7 mouse cellular contexts compared by ENCODE assay signal in genomic region chr4:83214822-83215558, GRCm38 (mm10).
A peak's percentile ranks its signal among the peaks of the same experiment; 100 is the strongest.
DNase-seq lines count a peak whose midpoint lies in the region; ATAC-seq and TF ChIP-seq lines count a peak whose summit lies in the region.

No protein-coding gene starts in this region.

- no peak for TF ChIP-seq CTCF in lung, embryonic 14.5 days (IDR thresholded peaks at IDR 0.05; ENCODE audit: low read depth)
- TF ChIP-seq CTCF in lung, adult 2 months (IDR thresholded peaks at IDR 0.05; ENCODE audit: insufficient read depth, low read length) = no peak
- no peak for TF ChIP-seq CTCF in embryonic fibroblast, embryonic 13.5 days (IDR thresholded peaks at IDR 0.05; ENCODE audit: borderline replicate concordance, insufficient read depth, low read length)
- no peak for TF ChIP-seq CTCF in midbrain, postnatal 0 days (IDR thresholded peaks at IDR 0.05)

- H3K4me1 ChIP-seq in lung, embryonic 14.5 days (ENCODE audit: insufficient read depth) = peaks cover 4% of the 10 kb centered on the region; the same call in 1 of the 2 replicates
- peaks cover 3% of the 10 kb centered on the region; the same call in 1 of the 2 replicates for H3K4me1 ChIP-seq in lung, adult 2 months (ENCODE audit: control insufficient read depth, insufficient read depth, low read length)
- peaks cover 5% of the 10 kb centered on the region; the same call in 1 of the 2 replicates for H3K4me1 ChIP-seq in embryonic fibroblast, embryonic 13.5 days (ENCODE audit: control insufficient read depth, insufficient read depth, low read length)
- H3K4me1 ChIP-seq in midbrain, postnatal 0 days (ENCODE audit: insufficient read depth, low read length) = no peaks in the 10 kb centered on the region

- peak; percentile 75 for ATAC-seq in lung, embryonic 14.5 days (ENCODE audit: insufficient read depth)
- no peak for ATAC-seq in midbrain, postnatal 0 days (ENCODE audit: low FRiP score)

- H3K4me2 ChIP-seq in lung, embryonic 14.5 days = no peak overlapping the region
- H3K4me2 ChIP-seq in midbrain, postnatal 0 days (ENCODE audit: low read depth, low read length, poor library complexity, severe bottlenecking) = no peak overlapping the region

- no peak for TF ChIP-seq POLR2A in lung, adult 2 months (IDR thresholded peaks at IDR 0.05; ENCODE audit: borderline replicate concordance, extremely low read depth, low read depth, low read length)
- TF ChIP-seq POLR2A in embryonic fibroblast, embryonic 13.5 days (IDR thresholded peaks at IDR 0.05; ENCODE audit: low read depth, low read length) = no peak

- no peaks in the 10 kb centered on the region for H3K9me3 ChIP-seq in lung, embryonic 14.5 days (ENCODE audit: low read depth, low read length)
- H3K9me3 ChIP-seq in midbrain, postnatal 0 days (ENCODE audit: low read length) = no peaks in the 10 kb centered on the region

- H3K27me3 ChIP-seq in lung, embryonic 14.5 days (ENCODE audit: insufficient read depth, low read length) = no peaks in the 10 kb centered on the region
- H3K27me3 ChIP-seq in midbrain, postnatal 0 days (ENCODE audit: insufficient read depth, low read length) = no peaks in the 10 kb centered on the region

- peak overlapping the region; percentile 86 for H3K27ac ChIP-seq in lung, embryonic 14.5 days (ENCODE audit: low read depth)
- peak overlapping the region; percentile 97 for H3K27ac ChIP-seq in embryonic fibroblast, embryonic 13.5 days (ENCODE audit: insufficient read depth, low read length)
- peak overlapping the region; percentile 43; the same call in 1 of the 2 replicates for H3K27ac ChIP-seq in midbrain, postnatal 0 days (ENCODE audit: low read depth, low read length)

- DNase-seq in lung, embryonic 14.5 days = peak; percentile 93
- no peak for DNase-seq in lung, adult 2 months
- DNase-seq in kidney, adult 9 months = peak; percentile 29
- no peak for DNase-seq in midbrain, postnatal 0 days (ENCODE audit: low spot score)
- no peak for DNase-seq in thymus, postnatal 4 days
- no peak for DNase-seq in spleen, postnatal 10 days (ENCODE audit: low spot score in 2 of 2)

- no peak overlapping the region for H3K4me3 ChIP-seq in lung, embryonic 14.5 days (ENCODE audit: low read depth, low read length)
- no peak overlapping the region for H3K4me3 ChIP-seq in lung, adult 2 months (replicated peaks; ENCODE audit: extremely low read depth, low read depth, low read length)
- H3K4me3 ChIP-seq in embryonic fibroblast, embryonic 13.5 days (ENCODE audit: insufficient read depth, low read length) = no peak overlapping the region
- no peak overlapping the region for H3K4me3 ChIP-seq in midbrain, postnatal 0 days (ENCODE audit: low read depth, low read length)

- H3K9ac ChIP-seq in lung, embryonic 14.5 days = no peak overlapping the region
- no peak overlapping the region for H3K9ac ChIP-seq in midbrain, postnatal 0 days (replicated peaks; ENCODE audit: low read length, poor library complexity, severe bottlenecking)

- H3K36me3 ChIP-seq in lung, embryonic 14.5 days (ENCODE audit: insufficient read depth) = no peaks in the 10 kb centered on the region
- no peaks in the 10 kb centered on the region for H3K36me3 ChIP-seq in midbrain, postnatal 0 days (ENCODE audit: insufficient read depth, low read length)

- 33% methylated on average over 9 of the region's 9 CpGs for WGBS in lung, embryonic 14.5 days
- WGBS in lung, adult 2 months = 55% methylated on average over 9 of the region's 9 CpGs
- 60% methylated on average over 9 of the region's 9 CpGs for WGBS in midbrain, postnatal 0 days

Comparison
In these comparisons a context has a peak if more than half of its experiments do, and no peak if none do; other contexts are left out.
1. DNase-seq: peak in lung, embryonic 14.5 days (single experiment) and kidney, adult 9 months (single experiment); none in lung, adult 2 months (single experiment), midbrain, postnatal 0 days (single experiment), thymus, postnatal 4 days (single experiment) and spleen, postnatal 10 days (0 of 2).
2. H3K27ac ChIP-seq: peak in every context shown above with its lines; median percentile 97 in embryonic fibroblast, embryonic 13.5 days; 86 in lung, embryonic 14.5 days; 43 in midbrain, postnatal 0 days.